Mouse (Mus musculus) bone marrow macrophage, adult 2 months (primary cell): ENCODE results near the gene Hcst. TPM values are rescaled to one million over a fixed set of nuclear protein-coding genes. Genes with fewer than 3 reads are reported as not detected.

Experiments
- H3K27ac ChIP-seq: 2 replicates; pipeline ENCODE4 v1.5.1; 2012; ENCODE audit warnings: low read depth, low read length; ENCODE audit not compliant: insufficient read depth
- H3K4me1 ChIP-seq: 2 replicates; pipeline ENCODE4 v1.6.1; 2012; ENCODE audit warnings: low read length; ENCODE audit not compliant: control insufficient read depth, insufficient read depth
- H3K4me3 ChIP-seq: 2 replicates; pipeline ENCODE4 v1.5.1; 2012; ENCODE audit warnings: mild to moderate bottlenecking, low read length, moderate library complexity; ENCODE audit not compliant: insufficient read depth
- CTCF ChIP-seq: IDR thresholded peaks from 2 replicates; pipeline ENCODE4 v1.5.1; 2012; ENCODE audit warnings: low read depth, mild to moderate bottlenecking, low read length, moderate library complexity
- POLR2A ChIP-seq: IDR thresholded peaks from 2 replicates; pipeline ENCODE4 v1.6.1; 2012; ENCODE audit warnings: mild to moderate bottlenecking, low read depth, low read length, borderline replicate concordance
- polyA plus RNA-seq: library from polyadenylated mRNA; stranded (reverse); fragments of >200 nt; gene quantifications from 2 replicates; pipeline ENCODE4 v1.2.4, GENCODE M21; 2012; ENCODE audit not compliant: missing spikeins, insufficient read depth, insufficient read length

Gene Hcst
- polyA plus RNA-seq, 1 experiment: 53.0 TPM

- H3K4me1 ChIP-seq: peaks cover 41% of the 10 kb centered on the region
- peak overlapping the region; percentile 76 for H3K4me3 ChIP-seq
- peak overlapping the region; percentile 96 for H3K27ac ChIP-seq
- TF ChIP-seq POLR2A: no peak
- TF ChIP-seq CTCF: no peak
These were observed 1.0 kb upstream of the Hcst start for GRCm38 (mm10) chr7:30420673-30421072.

- Histone ChIP-seq H3K4me1 (peaks cover 36% of the 10 kb centered on the region), H3K27ac (peak overlapping the region; percentile 96)
These were observed 1.8 kb downstream of the Hcst start for GRCm38 (mm10) chr7:30417856-30418255.

GRCm38 (mm10) chr7:30413596-30413995 lies 6.1 kb downstream of the Hcst start, which contains the start of gene Tyrobp:
Gene Tyrobp (plus strand): TSS chr7:30413760.
- Histone ChIP-seq H3K4me1 (peaks cover 50% of the 10 kb centered on the region), H3K27ac (peak within 1 kb of the TSS; percentile 99), H3K4me3 (peak within 1 kb of the TSS; percentile 73)
- TF ChIP-seq CTCF (no peak), POLR2A (no peak)

More at GRCm38 (mm10) chr7:30417856-30418255, 1.8 kb downstream of the Hcst start:
- TF ChIP-seq POLR2A (no peak), CTCF (no peak)
- peak overlapping the region; percentile 73 for H3K4me3 ChIP-seq

- H3K27ac ChIP-seq: peak overlapping the region; percentile 99
- peaks cover 42% of the 10 kb centered on the region for H3K4me1 ChIP-seq
- peak overlapping the region; percentile 73 for H3K4me3 ChIP-seq
- TF ChIP-seq CTCF (no peak), POLR2A (no peak)
These were observed 6.9 kb downstream of the Hcst start for GRCm38 (mm10) chr7:30412735-30413147.

GRCm38 (mm10) chr7:30411023-30411422 lies 8.6 kb downstream of the Hcst start:
- Histone ChIP-seq H3K4me3 (no peak overlapping the region), H3K4me1 (peaks cover 31% of the 10 kb centered on the region), H3K27ac (no peak overlapping the region)
- TF ChIP-seq POLR2A (no peak), CTCF (no peak)

- Histone ChIP-seq H3K4me3 (no peak overlapping the region), H3K27ac (no peak overlapping the region)
These were observed 9.9 kb downstream of the Hcst start for GRCm38 (mm10) chr7:30409789-30410188.

GRCm38 (mm10) chr7:30408639-30409038 lies 11.0 kb downstream of the Hcst start:
- no peak overlapping the region for H3K4me3 ChIP-seq
- TF ChIP-seq POLR2A: no peak
- no peak for TF ChIP-seq CTCF
- H3K4me1 ChIP-seq: peaks cover 31% of the 10 kb centered on the region
- H3K27ac ChIP-seq: no peak overlapping the region

More at GRCm38 (mm10) chr7:30409789-30410188, 9.9 kb downstream of the Hcst start:
- TF ChIP-seq CTCF: no peak
- no peak for TF ChIP-seq POLR2A
- H3K4me1 ChIP-seq: peaks cover 31% of the 10 kb centered on the region

- Histone ChIP-seq H3K4me3 (no peak overlapping the region), H3K4me1 (no peaks in the 10 kb centered on the region), H3K27ac (no peak overlapping the region)
- TF ChIP-seq POLR2A: no peak
- TF ChIP-seq CTCF: no peak
These were observed 17.3 kb downstream of the Hcst start for GRCm38 (mm10) chr7:30402343-30402742.

- Histone ChIP-seq H3K4me1 (0 out of 2 replicates have a peak, but pooled peaks cover under 1% of the 10 kb centered on the region), H3K27ac (no peak overlapping the region), H3K4me3 (no peak overlapping the region)
- no peak for TF ChIP-seq POLR2A
- no peak for TF ChIP-seq CTCF
These were observed 20.0 kb downstream of the Hcst start for GRCm38 (mm10) chr7:30399671-30400070.

GRCm38 (mm10) chr7:30394871-30395270 lies 24.8 kb downstream of the Hcst start:
- Histone ChIP-seq H3K4me1 (peaks cover 21% of the 10 kb centered on the region), H3K27ac (peak overlapping the region; percentile 87), H3K4me3 (peak overlapping the region; percentile 24; the same call in 1 of the 2 replicates)
- TF ChIP-seq CTCF (no peak), POLR2A (no peak)

- peak overlapping the region; percentile 99 for H3K27ac ChIP-seq
- H3K4me1 ChIP-seq: peaks cover 21% of the 10 kb centered on the region
- peak overlapping the region; percentile 51 for H3K4me3 ChIP-seq
- TF ChIP-seq CTCF: no peak
- no peak for TF ChIP-seq POLR2A
These were observed 25.3 kb downstream of the Hcst start for GRCm38 (mm10) chr7:30394379-30394778.
